Mouse (Mus musculus): ENCODE measurements around the gene Chd1.
A peak's percentile ranks its signal among the peaks of the same experiment; 100 is the strongest.
"Not testable (repeated sequence)": the region's sequence is repeated elsewhere in the genome, so short reads cannot be mapped to it uniquely, and the experiment has no call there.

Gene Chd1

GRCm38 (mm10) chr17:15731706-15732105 lies 26.9 kb downstream of the Chd1 start:
- DNase-seq (ENCODE audit: low read depth, low spot score) = no peak

DNA sequence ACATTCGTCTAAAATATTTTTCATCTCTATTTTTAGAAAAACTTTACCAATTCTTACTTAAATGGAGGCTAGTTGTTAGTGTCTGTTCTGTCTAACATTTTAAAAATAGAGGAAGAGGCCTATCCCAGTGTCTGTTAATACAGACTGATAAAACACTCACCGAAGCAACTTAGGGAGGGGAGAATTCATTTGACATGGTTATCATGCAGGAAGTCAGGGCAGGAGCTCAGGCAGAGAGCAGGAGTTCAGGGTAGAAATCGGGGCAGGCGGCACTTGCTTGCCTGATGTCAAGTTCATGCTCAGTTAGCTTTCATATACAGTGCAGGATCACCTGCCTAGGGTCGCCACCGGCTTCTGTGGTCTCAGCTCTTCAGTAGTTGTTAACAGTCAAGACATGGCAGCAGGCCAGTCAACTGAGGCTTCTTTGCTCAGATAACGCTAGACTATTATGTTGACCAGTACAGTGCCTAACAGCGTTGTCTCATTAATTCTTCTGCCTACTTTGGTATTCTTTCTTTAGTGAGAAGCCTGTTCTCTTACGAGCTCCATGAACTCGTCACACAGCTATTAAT lies 32.7 kb downstream of the Chd1 start:
- no peak for DNase-seq (ENCODE audit: low read depth, low spot score)

DNA sequence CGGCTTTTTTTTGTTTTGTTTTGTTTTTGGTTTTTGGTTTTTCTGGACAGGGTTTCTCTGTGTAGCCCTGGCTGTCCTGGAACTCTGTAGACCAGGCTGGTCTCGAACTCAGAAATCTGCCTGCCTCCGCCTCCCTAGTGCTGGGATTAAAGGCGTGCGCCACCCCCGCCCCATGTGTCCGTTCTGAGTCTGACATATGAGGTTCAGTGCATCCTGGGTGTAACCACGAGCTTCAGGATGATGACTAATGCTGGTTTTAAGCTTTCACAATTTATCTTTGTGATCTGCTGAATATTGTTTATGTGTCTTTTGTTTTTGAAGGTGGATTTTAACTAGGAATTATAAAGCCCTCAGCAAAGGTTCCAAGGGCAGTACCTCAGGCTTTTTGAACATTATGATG lies 37.1 kb downstream of the Chd1 start:
- peak; percentile 66 for DNase-seq (ENCODE audit: low read depth, low spot score)

DNA sequence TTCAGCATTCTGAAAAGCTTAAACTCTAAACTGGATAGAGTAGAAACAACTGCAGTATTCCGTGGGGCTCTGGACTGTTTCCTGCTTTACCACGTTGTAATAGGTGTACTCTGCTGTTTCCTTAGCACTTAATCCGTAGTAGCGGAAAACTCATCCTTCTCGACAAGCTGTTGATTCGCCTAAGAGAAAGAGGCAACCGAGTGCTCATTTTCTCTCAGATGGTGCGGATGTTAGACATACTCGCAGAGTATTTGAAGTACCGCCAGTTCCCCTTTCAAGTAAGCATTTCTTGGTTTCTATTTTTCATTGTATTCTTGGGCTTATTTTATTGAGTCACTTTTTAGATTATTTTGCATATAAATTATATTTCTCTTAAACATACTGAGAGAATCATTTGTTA lies 38.2 kb downstream of the Chd1 start:
- DNase-seq (ENCODE audit: low read depth, low spot score) = peak; percentile 47

DNA sequence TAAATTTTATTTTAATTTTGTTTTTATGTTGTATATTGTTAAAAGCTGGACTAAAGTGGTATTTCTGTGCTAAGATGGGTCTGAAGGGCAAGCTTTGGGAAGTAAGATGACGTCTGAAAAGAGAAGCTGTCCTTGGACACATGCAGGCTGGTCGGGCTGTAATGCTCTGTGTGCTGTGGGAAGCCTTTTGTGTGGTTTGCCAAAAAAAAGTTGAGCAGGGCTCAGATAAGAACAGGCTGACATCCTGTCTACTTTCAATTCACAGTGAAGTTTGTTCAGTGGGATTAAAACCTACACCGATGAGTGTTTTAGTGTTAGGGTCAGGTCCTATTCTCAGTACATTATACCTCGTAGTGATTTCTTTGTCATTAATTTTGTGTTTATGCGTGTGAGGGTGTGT lies 38.6 kb downstream of the Chd1 start:
- peak; percentile 69 for DNase-seq (ENCODE audit: low read depth, low spot score)

DNA sequence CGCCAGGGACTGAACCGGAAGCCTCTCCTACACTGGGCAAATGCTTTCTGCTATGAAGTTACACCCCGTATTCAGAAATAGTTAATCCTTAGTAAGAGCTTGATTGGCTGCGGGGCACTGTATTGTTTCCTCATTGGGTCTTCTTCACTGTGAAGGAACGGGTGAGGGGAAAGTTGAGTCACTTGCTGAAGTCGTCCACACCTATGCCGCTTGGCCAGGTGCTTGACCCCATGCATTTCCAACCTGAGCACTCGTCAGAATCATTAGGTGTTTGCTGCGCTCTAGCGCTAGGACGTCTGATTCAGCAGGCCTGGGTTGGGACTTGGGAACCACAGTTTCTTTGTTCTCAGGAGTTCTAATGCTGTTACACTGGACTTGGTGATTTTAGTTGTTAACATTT lies 41.9 kb downstream of the Chd1 start:
- no peak for DNase-seq (ENCODE audit: low read depth, low spot score)

DNA sequence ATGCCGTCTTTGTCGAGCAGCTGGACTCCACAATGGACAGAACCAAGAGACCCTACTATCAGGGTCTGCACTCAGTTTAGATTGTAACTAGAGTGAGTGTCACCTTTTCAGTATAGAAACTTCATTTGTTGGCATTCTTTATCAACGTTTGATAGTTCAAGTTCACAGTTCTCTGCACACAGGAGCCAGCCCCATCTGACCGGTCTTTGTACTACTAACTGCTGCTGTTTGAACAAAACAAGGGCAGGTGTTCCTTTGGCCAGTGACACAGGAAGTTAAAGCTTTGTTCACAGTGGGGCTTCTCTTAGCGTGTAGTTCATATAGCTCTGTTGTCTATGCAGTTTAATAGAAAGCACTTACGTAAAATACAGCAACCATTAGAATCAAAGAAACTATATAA lies 43.3 kb downstream of the Chd1 start:
- no peak for DNase-seq (ENCODE audit: low read depth, low spot score)

- not testable (repeated sequence) for DNase-seq (ENCODE audit: low read depth, low spot score)
Measured at GRCm38 (mm10) chr17:15751264-15751663, 46.5 kb downstream of the Chd1 start.

DNA sequence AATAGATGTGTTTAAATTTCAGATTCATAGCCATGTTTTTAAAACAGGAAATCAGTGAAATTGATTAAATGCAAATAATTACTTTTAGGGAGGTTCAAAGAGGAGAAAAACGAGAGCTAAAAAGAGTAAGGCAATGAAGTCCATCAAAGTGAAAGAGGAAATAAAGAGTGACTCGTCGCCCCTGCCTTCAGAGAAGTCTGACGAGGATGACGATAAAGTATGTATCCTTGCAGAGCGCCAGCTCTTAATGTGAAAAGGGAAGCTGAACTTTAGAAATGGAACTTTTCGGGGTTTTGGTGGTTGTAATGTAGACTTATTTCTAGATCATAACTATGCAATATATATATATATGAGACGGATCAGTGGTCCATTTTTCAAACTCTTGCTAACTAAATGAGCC lies 56.4 kb downstream of the Chd1 start:
- DNase-seq (ENCODE audit: low read depth, low spot score) = no peak

- DNase-seq (ENCODE audit: low read depth, low spot score) = no peak
Measured at GRCm38 (mm10) chr17:15769081-15769724, 64.4 kb downstream of the Chd1 start.

- no peak for DNase-seq (ENCODE audit: low read depth, low spot score)
Measured at GRCm38 (mm10) chr17:15773956-15774355, 69.2 kb downstream of the Chd1 start.

DNA sequence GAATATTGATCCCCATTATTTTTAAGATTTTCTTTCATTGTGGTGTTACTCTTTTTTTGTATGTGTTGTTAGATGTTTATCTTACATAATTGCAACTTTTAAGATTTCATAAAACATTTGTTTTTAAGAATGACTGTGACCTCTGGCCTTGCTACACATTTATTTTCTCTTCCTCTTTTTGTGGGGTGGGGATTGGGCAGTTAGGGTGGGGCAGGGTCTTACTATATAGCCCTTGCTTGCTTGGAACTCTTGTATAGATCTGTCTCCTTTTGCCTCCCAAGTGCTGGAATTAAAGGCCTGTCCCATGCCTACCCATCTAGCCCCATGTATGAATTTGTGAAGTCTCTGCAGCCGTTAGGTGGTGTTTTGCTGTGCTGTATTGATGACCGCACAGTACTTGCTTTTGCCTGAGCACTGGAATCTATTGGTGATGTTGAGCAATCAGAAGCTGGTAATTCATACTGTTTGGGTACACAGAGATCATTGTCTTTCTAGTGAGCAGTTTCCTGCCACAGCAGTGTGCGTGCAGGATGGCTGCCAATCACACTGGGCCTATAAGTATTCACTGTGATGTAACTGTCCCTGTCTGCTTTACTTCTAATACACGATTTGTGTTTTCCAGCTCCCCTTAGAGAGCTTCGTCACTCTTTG lies 69.9 kb downstream of the Chd1 start:
- DNase-seq (ENCODE audit: low read depth, low spot score) = no peak

- no peak for DNase-seq (ENCODE audit: low read depth, low spot score)
Measured at GRCm38 (mm10) chr17:15776349-15776748, 71.6 kb downstream of the Chd1 start.

DNA sequence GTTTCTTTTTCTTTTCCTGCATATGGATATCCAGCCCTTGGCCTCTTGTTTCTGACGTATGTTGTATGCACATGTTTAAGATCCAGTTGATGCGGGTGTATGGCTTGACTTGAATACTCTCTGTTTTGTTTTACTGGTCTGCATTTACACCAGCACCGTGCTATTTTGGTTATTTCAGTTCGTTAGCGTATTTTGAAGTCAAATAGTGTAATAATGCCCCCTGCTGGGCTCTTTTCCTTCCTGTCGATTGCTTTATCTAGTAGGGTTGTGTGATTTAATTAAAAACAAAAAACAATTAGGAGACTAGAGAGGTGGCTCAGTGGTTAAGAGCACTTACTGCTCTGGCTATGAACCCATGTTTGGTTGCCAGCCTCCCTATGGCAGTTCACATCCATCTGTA lies 73.2 kb downstream of the Chd1 start:
- DNase-seq (ENCODE audit: low read depth, low spot score) = peak; percentile 11

GRCm38 (mm10) chr17:15787036-15787435 lies 82.3 kb downstream of the Chd1 start:
- DNase-seq (ENCODE audit: low read depth, low spot score) = peak; percentile 43

DNA sequence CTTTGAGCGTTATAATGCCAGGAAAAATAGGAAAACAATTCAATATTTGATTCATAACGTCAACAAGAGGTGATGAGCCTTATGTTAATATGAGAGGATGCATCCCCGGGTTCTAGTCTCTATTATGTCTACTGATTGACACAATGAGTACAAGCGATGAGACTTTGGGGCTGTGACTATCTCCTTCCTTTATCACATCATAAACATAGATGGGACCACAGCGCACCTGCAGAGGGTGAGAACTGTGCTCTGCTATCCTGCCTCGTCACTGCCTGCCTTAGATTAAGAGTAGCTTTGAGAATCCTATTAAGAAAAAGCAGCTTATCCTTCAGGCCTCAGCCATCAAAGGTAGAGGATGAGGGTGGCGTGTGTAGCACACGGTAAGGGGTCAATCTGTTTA lies 85.9 kb downstream of the Chd1 start:
- DNase-seq (ENCODE audit: low read depth, low spot score) = no peak

DNA sequence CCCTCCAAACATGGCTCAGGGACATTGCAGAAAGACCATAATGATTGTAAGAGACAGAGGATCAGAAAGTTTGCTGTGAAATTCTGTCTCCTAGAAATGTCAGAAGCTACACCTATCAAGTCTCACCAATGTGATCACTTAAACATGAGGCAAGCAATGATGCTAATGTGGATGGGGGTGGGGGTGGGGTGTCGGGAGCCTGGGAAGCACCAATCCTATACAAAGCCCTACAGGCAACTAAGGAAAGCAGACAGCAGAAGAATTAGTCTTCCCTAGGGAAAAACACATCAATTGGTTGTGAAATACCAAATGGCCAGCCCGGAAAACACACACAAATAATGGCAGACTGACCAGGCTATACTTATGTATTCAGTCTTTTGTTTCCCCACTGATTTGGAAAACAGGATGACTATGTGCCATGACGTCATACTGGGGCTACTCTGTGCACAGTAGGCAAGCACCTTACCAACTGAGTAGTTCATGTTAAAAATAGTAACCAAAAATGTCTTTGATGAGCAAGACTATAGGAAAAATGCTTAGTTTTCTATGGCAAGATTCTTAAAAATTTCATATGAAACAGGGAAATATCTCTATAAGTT lies 94.5 kb downstream of the Chd1 start:
- no peak for DNase-seq (ENCODE audit: low read depth, low spot score)

GRCm38 (mm10) chr17:15804008-15804812 lies 99.4 kb downstream of the Chd1 start:
- DNase-seq (ENCODE audit: low read depth, low spot score) = peak; percentile 54

DNA sequence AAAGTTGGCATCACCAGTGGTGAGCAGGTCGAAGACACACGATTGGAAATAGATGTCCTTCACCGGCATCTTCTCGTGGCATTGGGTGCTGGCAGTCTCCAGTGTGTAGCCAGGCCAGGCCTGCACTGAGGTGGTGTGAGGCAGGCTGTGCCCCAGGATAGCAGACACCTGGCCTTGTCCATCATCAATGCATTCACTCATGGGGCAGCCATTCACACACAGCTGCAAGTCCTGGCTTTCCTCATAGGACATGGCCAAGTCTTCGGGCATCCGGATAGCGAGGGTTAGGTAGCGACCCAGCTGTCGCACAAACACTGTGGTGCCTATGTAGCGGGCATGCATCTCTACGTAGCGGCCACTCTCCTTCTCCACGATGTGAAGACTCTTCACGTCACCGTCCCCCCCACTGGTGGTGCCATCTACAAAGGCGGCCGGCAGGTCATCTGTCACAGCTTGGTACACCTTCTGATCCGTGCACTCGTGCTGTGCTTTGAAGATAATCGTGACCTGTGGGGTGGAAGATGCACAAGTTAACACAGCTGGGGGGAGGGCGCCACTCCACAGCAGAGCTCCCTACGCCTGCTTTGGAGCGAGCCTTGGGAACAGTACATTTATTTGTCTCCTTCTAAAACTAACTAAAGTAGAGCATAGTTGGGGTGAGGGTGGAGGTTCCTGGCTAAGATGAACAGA lies 102.7 kb downstream of the Chd1 start:
- DNase-seq (ENCODE audit: low read depth, low spot score) = no peak

DNA sequence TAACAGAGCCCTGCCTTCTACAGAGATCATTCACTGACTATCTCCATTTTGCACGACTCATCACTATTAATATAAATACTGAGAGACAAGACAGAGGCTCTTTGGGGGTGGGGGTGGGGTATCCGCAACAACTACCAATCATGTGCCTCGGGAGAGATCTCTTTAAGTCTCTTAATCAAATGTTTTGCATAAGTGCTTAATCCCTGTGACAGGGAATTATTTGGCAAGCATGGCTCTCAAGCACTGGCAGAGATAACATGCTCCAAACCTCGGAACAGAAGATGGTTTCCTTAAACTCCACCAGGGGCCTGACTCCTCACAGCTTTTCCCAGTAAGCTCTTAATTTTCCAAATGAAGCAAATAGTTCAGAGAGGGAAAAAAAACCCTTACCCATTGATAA lies 103.2 kb downstream of the Chd1 start:
- DNase-seq (ENCODE audit: low read depth, low spot score) = no peak
